Mouse (Mus musculus) stomach, adult 2 months (tissue): Measurements from ENCODE around the gene CK137956. TPM values are rescaled to one million over a fixed set of nuclear protein-coding genes. Genes with fewer than 3 reads are reported as not detected.

Experiments used
- polyA plus RNA-seq: library from polyadenylated mRNA; depleted of rRNA; stranded (reverse); fragments of >200 nt; gene quantifications from 2 replicates; pipeline ENCODE4 v1.2.3, GENCODE M21; 2012; rRNA removed

Gene CK137956
- 0.02 TPM in 1 of 2 replicates, not detected in the other for polyA plus RNA-seq

DNA sequence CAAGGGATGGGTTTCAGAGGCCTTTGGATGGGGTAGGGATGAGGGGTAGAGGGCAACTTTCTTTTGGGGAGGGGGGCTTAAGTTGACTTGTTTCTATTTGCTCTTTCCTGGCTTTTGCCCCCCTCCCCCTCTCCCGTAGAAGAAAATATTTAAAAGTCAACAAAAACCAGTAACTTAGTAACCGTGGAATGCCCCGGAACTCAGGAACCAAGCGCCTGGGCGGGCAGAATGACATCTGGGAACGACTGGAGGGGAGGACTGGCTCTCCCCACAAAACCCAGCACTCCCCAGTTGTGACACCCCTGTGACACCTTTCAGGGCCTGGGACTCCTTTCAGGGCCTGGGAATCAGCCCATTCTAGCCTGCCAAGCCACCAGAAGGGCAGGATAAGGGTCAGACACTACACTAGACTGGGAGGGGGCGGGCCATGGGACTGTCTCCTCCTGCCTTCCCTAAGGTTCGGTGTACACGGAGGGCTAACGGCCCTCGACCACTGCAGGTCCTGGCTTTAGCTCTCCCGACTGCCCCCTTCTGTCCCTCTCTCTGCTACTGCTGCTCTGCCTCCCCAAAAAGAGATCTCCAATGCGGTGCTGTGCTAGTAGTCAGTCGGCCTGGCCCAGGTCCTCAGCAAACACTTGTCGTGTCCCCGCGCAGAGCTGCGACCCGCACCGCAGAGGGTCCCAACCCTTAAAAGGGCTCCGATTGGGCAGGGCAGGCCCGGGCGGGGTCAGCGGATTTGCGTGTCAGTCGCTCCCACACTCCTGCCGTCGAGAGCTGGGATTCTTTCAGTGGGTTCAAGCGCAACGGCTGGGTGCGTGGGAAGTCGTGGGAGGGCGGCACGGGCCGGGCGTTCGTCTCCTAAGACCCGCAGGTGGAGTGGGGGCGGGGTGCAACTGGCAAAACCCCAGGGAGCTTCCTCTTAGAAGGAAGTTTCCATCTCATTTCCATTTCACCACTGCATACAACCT is at the start of gene CK137956:
TSS of gene CK137956 (minus strand) at position 51 of the 968 bp plus-strand sequence.

DNA sequence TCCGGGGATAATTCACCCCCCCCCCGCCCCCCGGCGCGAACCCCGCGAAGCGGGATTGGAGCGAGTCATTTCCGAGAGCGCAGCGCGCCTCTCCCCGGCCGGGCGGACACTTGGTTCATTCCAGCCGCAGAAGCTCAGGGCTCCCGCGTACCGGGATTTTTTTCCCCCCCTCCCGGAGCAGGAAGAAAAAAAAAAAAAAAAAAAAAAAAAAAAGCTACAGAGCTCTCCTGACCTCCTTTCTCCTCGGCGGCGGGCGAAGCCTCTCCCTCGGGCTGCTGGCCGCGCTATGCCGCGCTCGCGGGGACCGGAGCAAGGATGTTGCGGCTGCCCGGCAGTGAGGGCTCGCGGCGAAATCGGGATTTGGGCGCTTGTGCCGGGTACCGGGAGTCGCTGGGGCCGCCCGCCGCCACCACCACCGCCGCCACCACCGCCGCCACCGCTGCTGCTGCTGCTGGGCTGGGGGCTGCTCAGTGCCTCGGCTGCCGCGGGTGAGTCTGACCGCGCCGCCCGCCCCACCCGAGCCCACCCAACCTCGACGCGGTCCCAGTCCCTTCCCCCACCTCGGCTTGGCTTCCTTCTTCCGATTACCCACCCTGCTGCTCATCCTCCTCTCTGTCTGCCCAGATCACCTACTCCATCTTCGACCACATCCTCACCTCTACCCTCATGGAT is 17.2 kb upstream of the CK137956 start, which contains the start of gene Csmd2:
TSS of gene Csmd2 (plus strand) at position 74 of the 672 bp plus-strand sequence.

Other genes starting within 250 kb of the CK137956 start
- gene Csmd2, start 16.9 kb upstream of the CK137956 start, polyA plus RNA-seq: 0.08 and 0.16 TPM in 2 replicates